Mouse (Mus musculus): ENCODE measurements around the gene Lrfn1. TPM values are rescaled to one million over a fixed set of nuclear protein-coding genes. Genes with fewer than 3 reads are reported as not detected.
A peak's percentile ranks its signal among the peaks of the same experiment; 100 is the strongest.

The Lrfn1 gene
- 15.9 and 17.4 TPM in 2 replicates for total RNA-seq (2021)
- long read RNA-seq, partial matches to known transcripts, result 5 of 11 reads
- long read RNA-seq, other reads (novel, unspliced or antisense), result 3 of 11 reads

DNA sequence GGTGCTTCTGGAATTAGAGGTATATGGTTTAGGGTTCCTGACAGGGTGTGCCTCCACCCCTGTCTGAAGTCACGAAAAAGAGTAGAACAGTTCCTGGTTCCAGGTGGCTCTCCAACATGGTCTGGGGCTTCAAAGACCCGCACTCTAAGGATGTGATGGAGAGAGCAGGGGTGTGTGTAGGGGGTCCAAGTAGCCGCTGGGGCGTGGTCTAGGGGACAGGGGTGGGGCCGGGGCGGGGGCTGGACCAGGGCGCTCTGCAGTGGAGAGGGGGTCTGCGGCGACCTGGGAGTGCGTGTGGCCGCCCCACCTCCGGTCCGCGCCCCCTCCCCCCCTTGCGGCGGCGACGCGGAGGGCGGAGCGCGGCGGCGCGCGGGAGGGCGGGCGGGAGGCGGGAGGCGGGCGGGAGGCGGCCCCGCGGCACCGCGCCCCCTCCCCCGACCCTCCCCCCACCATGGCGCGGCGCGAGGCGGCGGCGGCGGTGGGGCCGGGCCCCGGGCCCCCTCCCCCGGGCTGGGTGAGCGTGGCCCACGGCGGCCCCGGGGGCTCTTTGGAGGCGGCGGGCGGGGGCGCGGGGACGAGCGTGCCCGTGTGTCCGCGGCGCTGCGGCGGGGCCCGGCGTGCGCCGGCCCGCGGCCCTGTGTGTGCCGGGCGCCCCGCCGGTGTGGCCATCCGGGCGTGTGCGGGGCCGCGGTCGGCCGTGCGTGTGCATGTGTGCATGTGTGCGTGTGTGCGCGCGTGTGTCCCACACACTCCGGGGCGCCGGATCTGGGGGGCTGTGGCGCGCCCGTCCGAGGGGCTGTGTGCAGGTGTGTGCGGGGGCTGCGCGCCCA, at the start of gene Lrfn1:
Gene Lrfn1 (plus strand): TSS at position 450 of the 830 bp plus-strand sequence.
- DNase-seq, result peak; percentile 43

GRCm38 (mm10) chr7:28410841-28411475, 40.8 kb upstream of the Lrfn1 start:
- DNase-seq, result peak; percentile 64

DNA sequence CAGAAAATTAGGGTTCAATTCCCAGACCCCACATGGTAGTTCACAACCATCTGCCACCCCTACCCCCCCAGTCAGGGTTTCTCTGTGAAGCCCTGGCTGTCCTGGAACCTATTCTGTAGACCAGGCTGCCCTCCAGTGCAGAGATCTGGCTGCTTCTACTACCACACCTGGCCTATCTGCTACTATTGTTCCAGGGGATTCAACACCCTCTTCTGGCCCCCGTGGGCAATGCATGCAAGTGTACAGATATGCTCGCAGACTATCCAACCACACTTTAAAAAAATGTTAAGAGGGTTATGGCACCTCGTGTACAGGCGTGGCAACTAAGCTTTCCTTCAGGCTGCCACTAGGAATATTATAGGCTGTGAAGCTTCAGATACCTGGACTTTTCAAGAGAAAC, 39.0 kb upstream of the Lrfn1 start:
- no peak for DNase-seq

DNA sequence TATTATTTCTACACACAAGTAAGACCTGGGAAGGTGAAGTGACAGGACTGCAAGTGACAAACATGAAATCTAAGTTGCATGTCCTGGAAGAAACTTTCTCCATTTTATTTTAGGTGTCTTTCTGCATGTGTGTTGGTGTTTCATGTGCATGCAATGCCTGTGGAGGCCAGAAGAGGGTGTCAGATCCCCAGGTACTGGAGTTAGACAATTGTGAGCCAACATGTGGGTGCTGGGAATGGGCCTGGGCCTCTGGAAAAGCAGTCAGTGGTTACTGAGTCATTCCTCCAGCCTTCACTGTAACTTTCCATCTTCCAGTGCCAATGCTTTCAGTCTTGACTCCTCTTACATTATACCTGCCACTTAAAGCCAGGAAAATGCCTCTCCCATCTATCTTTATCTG, 34.4 kb upstream of the Lrfn1 start:
- no peak for DNase-seq

GRCm38 (mm10) chr7:28418096-28418670, 33.6 kb upstream of the Lrfn1 start:
- DNase-seq, result no peak

DNA sequence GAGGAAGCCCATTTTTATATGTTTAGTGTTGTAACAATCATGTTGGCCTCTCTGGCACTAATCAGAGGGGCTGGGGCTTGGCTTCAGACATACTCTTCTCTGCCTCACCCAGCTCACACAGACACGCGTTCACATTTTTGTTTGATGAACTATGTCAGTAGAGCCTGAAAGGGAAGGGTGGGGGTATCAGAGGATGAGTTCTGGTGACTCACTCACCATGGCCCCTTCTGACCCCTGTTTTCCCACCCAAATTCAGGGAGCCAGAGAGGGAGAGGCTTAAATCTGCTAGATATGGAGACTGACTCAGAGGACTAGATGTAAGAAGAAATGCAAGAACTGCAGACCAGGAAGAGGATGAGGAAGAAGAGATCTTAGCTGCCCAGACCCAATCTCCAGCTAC, 32.4 kb upstream of the Lrfn1 start:
- DNase-seq, result no peak

DNA sequence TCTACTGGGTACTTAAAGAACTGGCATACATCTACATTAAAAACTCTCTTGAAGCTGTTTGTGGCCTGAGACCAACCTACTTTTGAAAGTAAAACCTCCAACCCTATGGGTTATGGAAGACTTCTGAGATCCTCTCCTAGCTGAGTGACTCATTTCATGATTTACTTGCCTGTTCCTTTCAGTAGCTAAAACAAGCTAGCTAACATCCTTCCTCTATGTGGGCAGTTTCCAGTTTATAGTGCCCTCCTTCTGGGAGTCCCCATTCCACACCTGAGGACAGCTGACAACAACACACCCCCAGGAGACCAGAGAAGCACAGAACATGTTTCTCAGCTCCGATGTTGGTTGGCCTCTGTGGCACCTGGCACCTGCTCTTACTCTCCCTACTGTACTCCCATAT, 28.8 kb upstream of the Lrfn1 start:
- DNase-seq, result no peak

DNA sequence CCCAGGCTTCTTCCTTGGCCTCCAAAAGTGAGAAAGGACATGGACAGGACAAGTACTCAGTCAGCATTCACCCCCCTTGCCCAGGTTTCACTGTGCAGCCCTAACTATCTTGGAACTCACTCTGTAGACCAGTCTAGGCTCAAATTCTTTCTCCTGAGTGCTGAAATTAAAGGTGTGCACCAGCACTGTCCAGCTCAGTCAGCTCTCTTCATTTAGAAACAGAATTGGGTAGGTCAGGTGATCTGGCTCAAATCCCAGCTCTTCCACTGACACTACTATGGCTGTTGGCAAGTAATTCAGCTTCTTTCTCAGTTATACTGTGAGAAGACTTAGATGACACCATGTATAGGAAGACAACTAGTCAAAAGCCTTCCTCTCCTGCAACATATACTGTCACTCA, 24.0 kb upstream of the Lrfn1 start:
- DNase-seq, result no peak

DNA sequence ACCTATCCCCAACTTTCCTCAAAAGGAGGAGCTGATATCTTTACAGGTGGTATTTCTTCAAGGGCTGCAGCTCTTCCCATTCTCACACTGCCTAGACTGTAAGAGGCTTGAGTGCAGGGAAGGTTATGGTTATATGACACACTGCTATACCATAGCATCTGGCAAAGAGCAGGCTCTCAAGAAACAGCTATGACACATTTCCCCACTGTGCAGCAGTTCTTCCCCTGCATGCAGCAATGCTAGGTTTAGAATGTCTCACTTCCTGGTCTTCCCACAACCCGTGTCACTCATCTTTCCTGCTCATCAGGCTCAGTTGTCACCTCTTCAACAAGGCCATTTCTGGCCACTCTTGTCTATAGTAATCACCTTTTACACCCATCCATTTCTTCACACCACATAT, 21.3 kb upstream of the Lrfn1 start:
- no peak for DNase-seq

- DNase-seq, result no peak
Observed at GRCm38 (mm10) chr7:28432252-28432651, 19.5 kb upstream of the Lrfn1 start.

DNA sequence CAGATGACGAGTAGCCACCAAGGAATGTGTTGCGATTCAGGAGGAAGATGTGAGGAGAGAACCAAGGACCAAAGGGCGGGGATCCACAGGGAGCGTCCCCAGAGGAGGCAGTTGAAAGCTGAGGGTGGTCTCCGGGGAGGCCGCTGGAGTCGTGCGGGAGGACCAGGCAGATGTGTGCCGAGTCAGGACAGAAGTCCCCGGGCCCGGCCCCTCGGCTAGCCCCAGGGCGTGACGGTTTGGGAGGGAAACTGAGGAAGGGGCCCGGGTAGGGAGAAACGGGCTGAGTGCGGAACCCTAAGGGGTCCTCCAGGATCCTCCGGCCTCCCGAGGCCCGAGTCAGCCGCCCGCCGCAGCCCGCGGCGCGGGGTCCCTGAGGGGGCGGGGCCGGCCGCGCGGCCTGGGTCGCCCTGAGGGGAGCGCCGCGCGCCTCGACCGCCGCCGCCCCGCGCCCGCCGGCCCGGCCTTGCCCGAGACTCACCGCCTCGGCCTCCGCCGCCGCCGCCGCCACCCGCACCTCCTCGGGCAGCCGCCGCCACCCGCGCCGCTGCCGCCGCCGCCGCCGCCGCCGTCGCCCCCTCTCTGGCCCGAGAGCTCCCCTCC, 16.0 kb upstream of the Lrfn1 start:
- DNase-seq, result no peak

GRCm38 (mm10) chr7:28436271-28436904, 15.4 kb upstream of the Lrfn1 start:
- DNase-seq, result peak; percentile 100

DNA sequence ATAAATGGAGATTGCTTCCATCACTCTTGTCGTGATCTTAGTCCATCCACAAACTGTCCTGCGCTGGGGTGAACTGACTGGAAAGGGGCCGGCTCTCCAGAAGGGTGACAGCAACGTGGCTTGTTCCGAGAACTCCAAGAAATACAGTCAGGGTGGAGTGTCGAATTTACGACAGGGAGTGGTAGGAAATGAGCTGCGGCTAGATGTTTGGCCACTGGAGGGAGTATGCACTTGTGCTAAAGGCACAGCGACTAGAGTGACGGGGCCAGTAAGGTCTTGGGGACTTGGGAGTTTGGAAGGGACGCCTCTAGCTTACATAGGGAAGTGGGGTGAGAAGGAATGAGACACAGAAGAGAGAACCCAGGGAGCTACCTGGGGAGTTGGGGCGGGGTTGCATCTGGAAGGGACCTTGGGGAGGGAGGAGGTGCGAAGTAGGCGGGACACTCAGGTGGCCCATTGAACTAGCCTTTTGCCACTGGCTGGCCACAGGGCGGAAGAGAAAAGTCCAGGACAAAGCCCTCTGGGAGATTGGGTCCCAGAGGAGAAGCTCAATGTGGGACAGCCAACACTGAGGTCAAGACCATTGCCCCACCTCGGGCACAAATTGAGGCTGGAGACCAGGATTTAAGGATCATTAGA, 14.7 kb upstream of the Lrfn1 start, which contains the start of gene Gmfg:
Gene Gmfg (plus strand): TSS at position 516 of the 639 bp plus-strand sequence.
- DNase-seq, result peak; percentile 63

DNA sequence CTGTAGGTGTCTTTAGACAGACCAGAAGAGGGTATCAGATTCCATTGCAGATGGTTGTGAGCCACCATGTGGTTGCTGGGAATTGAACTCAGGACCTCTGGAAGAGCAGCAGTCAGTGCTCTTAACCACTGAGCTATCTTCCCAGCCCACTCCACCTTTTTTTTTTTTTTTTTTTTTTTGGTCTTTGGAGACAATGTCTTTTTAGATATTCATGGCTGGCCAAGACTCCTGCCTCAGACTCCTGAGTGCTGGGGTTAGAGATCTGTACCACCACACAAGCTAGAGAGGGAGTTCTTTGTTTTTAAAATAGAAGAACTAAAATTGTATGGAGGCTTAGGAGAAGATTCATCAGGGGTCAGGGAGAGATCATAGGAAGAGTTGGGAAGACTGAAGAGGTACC, 13.8 kb upstream of the Lrfn1 start:
- no peak for DNase-seq

DNA sequence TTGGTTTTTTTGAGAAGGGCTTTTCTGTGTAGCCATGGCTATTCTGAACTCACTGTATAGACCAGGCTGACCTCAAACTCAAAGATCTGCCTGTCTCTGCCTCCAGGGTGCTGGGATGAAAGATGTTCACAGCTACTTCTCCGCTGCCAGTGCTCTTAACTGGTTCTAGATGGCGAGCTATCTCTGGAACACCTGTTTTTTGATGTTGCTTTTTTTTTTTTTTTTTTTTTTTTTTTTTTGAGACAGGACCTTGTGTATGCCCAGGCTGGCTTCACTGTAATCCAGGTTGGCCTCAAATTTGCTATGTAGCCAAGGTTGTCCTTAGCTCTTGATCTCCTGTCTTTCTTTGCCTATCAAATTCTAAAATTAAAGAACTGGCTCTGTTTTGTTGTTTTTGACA, 13.0 kb upstream of the Lrfn1 start:
- DNase-seq, result no peak

GRCm38 (mm10) chr7:28440739-28441138, 11.0 kb upstream of the Lrfn1 start:
- no peak for DNase-seq

GRCm38 (mm10) chr7:28441776-28442485, 9.8 kb upstream of the Lrfn1 start:
- no peak for DNase-seq

DNA sequence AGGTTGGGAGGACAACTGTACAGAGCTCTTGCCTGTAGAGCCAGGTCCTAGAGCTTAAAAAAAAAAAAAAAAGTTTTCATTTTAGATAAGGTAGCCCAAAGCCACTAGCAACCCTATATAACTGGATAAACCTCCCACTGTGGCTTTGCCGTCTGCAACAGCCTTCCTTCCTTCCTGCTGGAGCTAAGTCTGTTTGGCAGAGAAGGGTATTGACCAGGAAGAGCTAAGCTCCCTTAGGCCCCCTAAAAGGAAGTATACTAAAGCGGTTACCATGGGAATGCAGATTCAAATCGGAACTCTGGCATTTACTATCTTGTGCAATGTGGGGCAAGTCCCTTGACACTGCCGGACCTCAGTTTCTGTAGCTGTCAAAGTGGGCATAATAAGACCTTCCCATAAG, 9.1 kb upstream of the Lrfn1 start:
- no peak for DNase-seq

DNA sequence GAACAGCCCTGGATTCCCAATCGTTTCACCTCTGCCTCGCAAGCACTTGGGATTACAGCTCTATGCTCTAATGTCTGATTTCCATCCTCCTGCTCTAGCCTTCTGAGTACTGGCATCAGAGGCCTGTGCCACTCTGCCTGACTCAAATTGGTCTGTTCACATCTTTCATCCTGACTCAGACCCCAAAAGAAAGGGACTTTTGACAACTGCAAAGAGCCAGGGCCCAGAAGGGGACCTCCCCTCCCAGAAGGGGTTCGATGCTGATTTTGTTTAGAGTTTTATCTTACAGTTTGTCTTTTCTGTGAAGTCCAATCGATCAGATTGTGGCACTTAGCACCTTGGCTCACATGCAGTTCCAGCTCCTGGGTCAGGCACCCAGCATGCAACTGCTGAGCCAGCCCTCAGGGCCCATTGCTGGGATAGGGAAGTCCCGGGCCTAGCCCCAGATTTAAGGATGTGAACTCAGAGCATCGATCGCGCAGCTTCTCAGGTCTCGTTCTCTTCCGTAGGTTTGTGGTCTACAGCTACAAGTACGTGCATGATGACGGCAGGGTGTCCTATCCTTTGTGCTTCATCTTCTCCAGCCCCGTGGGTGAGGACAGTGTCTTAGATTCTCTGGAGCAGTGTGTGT, 7.3 kb upstream of the Lrfn1 start:
- DNase-seq, result no peak

GRCm38 (mm10) chr7:28446446-28446845, 5.3 kb upstream of the Lrfn1 start:
- peak; percentile 85 for DNase-seq

Data from adrenal gland, postnatal 25 days (tissue).